Mouse (Mus musculus): Measurements from ENCODE around the gene Txnrd1. TPM values are rescaled to one million over a fixed set of nuclear protein-coding genes. Genes with fewer than 3 reads are reported as not detected.

Txnrd1 gene
- polyA plus RNA-seq, 1 experiment from 2014 or later: 163 TPM

DNA sequence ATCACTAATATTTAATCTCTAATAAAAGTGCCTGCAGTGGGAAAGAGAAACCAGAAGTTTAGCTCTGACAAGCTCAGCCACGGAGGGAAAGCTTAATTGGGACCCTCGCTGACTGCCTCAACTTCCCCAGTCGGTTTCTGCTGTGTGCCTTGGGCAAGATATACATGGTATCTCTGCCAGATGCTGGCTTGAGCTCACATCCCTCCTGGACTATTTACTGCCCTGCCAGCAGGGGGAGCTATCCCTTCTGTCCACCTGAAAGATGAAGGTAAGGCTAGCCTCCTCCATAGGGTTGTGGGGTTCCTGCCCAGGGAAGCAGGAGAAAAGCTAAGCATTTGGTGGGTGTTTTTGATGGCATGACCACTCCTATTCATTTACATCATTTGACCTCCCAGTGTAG, 76.4 kb downstream of the Txnrd1 start:
- H3K4me1 ChIP-seq (ENCODE audit: insufficient read depth): no peaks in the 10 kb centered on the region
- peak; percentile 66 for TF ChIP-seq CTCF (IDR thresholded peaks at IDR 0.05; ENCODE audit: low read depth)
- ATAC-seq (ENCODE audit: insufficient read depth) (no peak), DNase-seq (no peak)
- no peaks in the 10 kb centered on the region for H3K27me3 ChIP-seq (ENCODE audit: insufficient read depth, low read length)
- H3K4me2 ChIP-seq: no peak overlapping the region
- WGBS: 72% methylated on average over 3 of the region's 3 CpGs
- H3K9ac ChIP-seq: no peak overlapping the region
- no peaks in the 10 kb centered on the region for H3K36me3 ChIP-seq (ENCODE audit: insufficient read depth)
- H3K4me3 ChIP-seq (ENCODE audit: low read depth, low read length): no peak overlapping the region
- no peaks in the 10 kb centered on the region for H3K9me3 ChIP-seq (ENCODE audit: low read depth, low read length)
- H3K27ac ChIP-seq (ENCODE audit: low read depth): no peak overlapping the region

DNA sequence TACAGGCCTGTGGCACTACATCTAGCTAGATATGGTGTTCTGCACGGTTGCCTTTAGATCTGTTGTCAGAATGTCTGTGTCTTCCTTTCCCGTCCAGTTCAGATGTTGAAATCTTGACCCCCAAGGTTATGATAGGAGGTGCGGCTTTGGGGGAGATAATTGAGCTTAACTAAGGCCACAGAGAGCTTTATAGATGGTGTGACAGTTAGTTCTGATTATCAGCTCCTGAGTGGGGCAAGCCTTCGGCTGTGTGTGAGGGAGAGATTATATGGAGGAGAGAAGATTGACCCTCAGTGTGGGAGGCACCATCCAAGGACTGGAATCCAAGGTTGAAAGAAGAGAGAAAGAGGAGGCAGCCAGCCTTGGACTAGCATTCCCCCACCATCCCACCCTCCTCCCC, 79.5 kb downstream of the Txnrd1 start:
- H3K36me3 ChIP-seq (ENCODE audit: insufficient read depth): no peaks in the 10 kb centered on the region
- no peaks in the 10 kb centered on the region for H3K27me3 ChIP-seq (ENCODE audit: insufficient read depth, low read length)
- H3K4me3 ChIP-seq (ENCODE audit: low read depth, low read length): no peak overlapping the region
- no peaks in the 10 kb centered on the region for H3K9me3 ChIP-seq (ENCODE audit: low read depth, low read length)
- TF ChIP-seq CTCF (IDR thresholded peaks at IDR 0.05; ENCODE audit: low read depth): no peak
- DNase-seq: no peak
- no peak overlapping the region for H3K9ac ChIP-seq
- no peak overlapping the region for H3K4me2 ChIP-seq
- H3K4me1 ChIP-seq (ENCODE audit: insufficient read depth): no peaks in the 10 kb centered on the region
- no peak overlapping the region for H3K27ac ChIP-seq (ENCODE audit: low read depth)
- ATAC-seq (ENCODE audit: insufficient read depth): no peak
- 51% methylated on average over 4 of the region's 4 CpGs for WGBS

DNA sequence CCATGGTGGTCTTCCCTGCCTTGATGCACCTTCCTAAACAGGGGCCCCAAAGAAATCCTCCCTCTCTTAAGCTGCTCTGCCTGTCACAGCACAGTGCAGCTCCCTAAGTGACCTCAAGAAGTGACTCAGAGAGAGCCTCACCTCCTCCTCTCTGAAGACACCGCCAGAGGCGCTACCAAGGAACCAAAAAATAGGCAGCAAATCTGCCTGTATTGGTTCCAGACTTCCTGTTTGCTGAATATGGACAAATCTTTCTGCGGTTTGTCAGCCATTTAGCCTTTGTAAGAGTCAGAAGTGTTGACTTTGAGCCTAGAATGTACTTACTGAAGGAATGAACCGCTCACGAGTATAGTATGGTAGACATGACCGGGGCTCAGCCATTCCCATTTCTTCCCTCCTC, 80.0 kb downstream of the Txnrd1 start:
- Histone ChIP-seq H3K4me3 (ENCODE audit: low read depth, low read length) (no peak overlapping the region), H3K9me3 (ENCODE audit: low read depth, low read length) (no peaks in the 10 kb centered on the region), H3K27ac (ENCODE audit: low read depth) (no peak overlapping the region), H3K4me1 (ENCODE audit: insufficient read depth) (no peaks in the 10 kb centered on the region), H3K27me3 (ENCODE audit: insufficient read depth, low read length) (no peaks in the 10 kb centered on the region), H3K36me3 (ENCODE audit: insufficient read depth) (no peaks in the 10 kb centered on the region), H3K4me2 (no peak overlapping the region), H3K9ac (no peak overlapping the region)
- DNase-seq (no peak), ATAC-seq (ENCODE audit: insufficient read depth) (no peak)
- no peak for TF ChIP-seq CTCF (IDR thresholded peaks at IDR 0.05; ENCODE audit: low read depth)
- WGBS: 69% methylated on average over 6 of the region's 6 CpGs

DNA sequence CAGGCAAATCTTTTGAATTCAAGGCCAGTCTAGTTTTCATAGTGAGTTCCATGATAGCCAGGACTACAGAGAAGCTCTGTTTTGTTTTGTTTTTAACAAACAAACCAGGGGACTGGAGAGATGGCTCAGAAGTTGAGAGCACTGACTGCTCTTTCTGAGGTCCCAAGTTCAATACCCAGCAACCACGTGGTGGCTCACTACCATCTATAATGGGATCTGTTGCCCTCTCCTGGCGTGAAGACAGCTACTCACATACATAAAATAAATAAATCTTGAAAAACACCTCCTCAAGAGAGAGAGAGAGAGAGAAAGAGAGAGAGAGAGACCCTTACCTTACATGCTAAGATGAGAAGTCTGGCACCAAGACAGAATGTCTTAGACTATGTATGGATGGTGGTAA, 84.9 kb downstream of the Txnrd1 start:
- H3K4me3 ChIP-seq (ENCODE audit: low read depth, low read length): no peak overlapping the region

DNA sequence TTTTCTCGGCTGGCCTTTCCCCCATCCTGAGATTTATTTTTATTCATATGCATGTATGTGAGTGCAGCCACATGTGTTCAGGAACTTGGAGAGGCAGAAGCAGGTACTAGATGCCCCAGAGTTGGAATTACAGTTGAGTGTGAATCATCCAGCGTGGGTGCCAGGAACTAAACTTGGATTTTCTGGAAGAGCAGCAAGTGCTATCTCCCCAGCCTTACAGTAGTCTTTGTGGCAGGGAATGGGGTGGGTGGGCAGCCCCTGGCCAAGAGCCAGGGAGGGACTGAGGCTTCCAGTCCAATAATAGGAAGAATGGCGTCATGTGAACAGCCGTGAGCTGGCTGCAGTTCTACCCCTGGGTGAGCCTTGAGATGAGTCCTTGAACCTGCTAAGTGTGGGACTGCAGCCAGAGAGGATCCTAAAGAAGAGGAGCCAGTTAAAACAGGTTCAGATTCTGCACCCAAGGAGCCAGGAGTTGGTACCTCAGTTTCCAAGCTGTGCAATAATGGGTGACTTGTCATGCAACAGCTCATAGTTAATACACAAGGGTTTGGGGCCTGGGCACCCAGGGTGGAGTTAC, 85.7 kb downstream of the Txnrd1 start:
- TF ChIP-seq CTCF (IDR thresholded peaks at IDR 0.05; ENCODE audit: low read depth): no peak
- no peaks in the 10 kb centered on the region for H3K27me3 ChIP-seq (ENCODE audit: insufficient read depth, low read length)
- ATAC-seq (ENCODE audit: insufficient read depth): no peak
- H3K9me3 ChIP-seq (ENCODE audit: low read depth, low read length): no peaks in the 10 kb centered on the region
- WGBS: 76% methylated on average over 4 of the region's 4 CpGs
- H3K27ac ChIP-seq (ENCODE audit: low read depth): no peak overlapping the region
- H3K4me2 ChIP-seq: no peak overlapping the region
- H3K4me3 ChIP-seq (ENCODE audit: low read depth, low read length): no peak overlapping the region
- no peak for DNase-seq
- no peaks in the 10 kb centered on the region for H3K4me1 ChIP-seq (ENCODE audit: insufficient read depth)
- no peaks in the 10 kb centered on the region for H3K36me3 ChIP-seq (ENCODE audit: insufficient read depth)
- H3K9ac ChIP-seq: no peak overlapping the region

More for the DNA sequence above, 84.9 kb downstream of the Txnrd1 start:
- Histone ChIP-seq H3K4me1 (ENCODE audit: insufficient read depth) (no peaks in the 10 kb centered on the region), H3K4me2 (no peak overlapping the region), H3K27ac (ENCODE audit: low read depth) (no peak overlapping the region), H3K36me3 (ENCODE audit: insufficient read depth) (no peaks in the 10 kb centered on the region), H3K27me3 (ENCODE audit: insufficient read depth, low read length) (no peaks in the 10 kb centered on the region), H3K9ac (no peak overlapping the region), H3K9me3 (ENCODE audit: low read depth, low read length) (no peaks in the 10 kb centered on the region)
- TF ChIP-seq CTCF (IDR thresholded peaks at IDR 0.05; ENCODE audit: low read depth): no peak
- DNase-seq (no peak), ATAC-seq (ENCODE audit: insufficient read depth) (no peak)
- 50% methylated on average over 2 of the region's 2 CpGs for WGBS

DNA sequence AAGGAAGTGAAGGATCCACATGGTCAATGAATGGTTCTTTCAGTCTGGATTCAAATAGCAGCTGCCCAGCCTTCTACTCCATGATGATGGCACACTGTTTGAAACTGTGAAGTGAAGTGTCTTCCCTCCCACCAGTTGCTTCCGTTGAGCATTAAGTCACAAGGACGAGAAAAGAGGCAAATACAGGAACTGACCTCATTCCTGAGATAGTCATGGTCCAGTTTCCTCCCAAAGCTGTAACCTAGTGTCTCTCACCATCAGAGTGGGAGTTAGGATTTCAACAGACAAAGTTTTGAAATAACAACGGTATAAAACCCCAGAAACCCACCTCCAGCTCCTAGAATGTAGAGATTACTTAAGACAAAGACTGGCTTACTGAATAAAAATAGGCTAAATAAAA, 89.8 kb downstream of the Txnrd1 start:
- H3K9me3 ChIP-seq (ENCODE audit: low read depth, low read length): no peaks in the 10 kb centered on the region
- no peak overlapping the region for H3K9ac ChIP-seq
- no peak overlapping the region for H3K4me3 ChIP-seq (ENCODE audit: low read depth, low read length)
- no peak overlapping the region for H3K4me2 ChIP-seq
- no peak overlapping the region for H3K27ac ChIP-seq (ENCODE audit: low read depth)
- no peaks in the 10 kb centered on the region for H3K27me3 ChIP-seq (ENCODE audit: insufficient read depth, low read length)
- TF ChIP-seq CTCF (IDR thresholded peaks at IDR 0.05; ENCODE audit: low read depth): no peak
- DNase-seq (no peak), ATAC-seq (ENCODE audit: insufficient read depth) (no peak)
- no peaks in the 10 kb centered on the region for H3K4me1 ChIP-seq (ENCODE audit: insufficient read depth)
- no peaks in the 10 kb centered on the region for H3K36me3 ChIP-seq (ENCODE audit: insufficient read depth)
- 62% methylated on average over 3 of the region's 3 CpGs for WGBS

DNA sequence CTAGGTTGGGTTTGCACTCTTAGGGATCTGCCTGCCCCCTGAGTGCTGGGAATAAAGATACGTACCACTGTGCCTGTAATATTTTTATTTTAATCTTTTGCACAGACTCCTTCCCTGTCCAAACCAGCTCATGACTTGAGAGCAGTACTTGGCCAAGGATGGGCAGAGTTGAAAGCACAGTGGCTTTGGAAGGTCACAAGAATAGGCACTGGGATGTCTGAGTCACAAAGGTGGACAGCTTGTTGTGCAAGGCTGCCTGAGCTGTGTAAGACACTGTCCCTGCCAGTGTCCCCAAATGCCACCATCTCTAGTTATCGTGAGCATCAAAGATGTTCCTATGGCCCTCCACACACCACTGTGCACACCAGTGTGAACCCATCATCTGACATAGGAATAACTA, 91.0 kb downstream of the Txnrd1 start:
- Histone ChIP-seq H3K36me3 (ENCODE audit: insufficient read depth) (no peaks in the 10 kb centered on the region), H3K27me3 (ENCODE audit: insufficient read depth, low read length) (no peaks in the 10 kb centered on the region), H3K9ac (no peak overlapping the region), H3K4me3 (ENCODE audit: low read depth, low read length) (no peak overlapping the region), H3K4me1 (ENCODE audit: insufficient read depth) (no peaks in the 10 kb centered on the region), H3K9me3 (ENCODE audit: low read depth, low read length) (no peaks in the 10 kb centered on the region), H3K4me2 (no peak overlapping the region), H3K27ac (ENCODE audit: low read depth) (no peak overlapping the region)
- ATAC-seq (ENCODE audit: insufficient read depth) (no peak), DNase-seq (no peak)
- 93% methylated on average over 2 of the region's 2 CpGs for WGBS
- TF ChIP-seq CTCF (IDR thresholded peaks at IDR 0.05; ENCODE audit: low read depth): no peak

DNA sequence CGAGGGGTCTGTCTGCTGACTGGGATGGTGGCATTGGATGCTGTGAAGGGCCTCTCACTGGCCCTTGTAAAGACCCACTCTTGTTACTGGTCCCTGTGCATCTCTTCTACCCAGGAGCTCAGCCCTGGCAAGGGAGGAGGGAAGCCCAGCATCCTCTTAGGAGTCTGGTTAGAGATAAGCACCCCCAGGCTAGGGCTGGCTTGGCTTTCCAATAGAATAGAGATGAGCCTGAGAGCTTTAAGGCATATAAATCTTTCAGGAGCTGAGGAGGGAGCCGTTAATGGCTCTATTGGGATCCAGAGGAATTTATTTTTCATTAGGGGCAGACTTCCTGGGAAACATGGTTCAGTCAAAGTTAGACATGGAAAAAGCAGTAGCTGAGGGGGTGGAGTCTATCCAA, 91.9 kb downstream of the Txnrd1 start:
- DNase-seq: no peak
- no peak for ATAC-seq (ENCODE audit: insufficient read depth)
- 80% methylated on average over 2 of the region's 2 CpGs for WGBS

More for the DNA sequence above, 91.9 kb downstream of the Txnrd1 start:
- Histone ChIP-seq H3K4me3 (ENCODE audit: low read depth, low read length) (no peak overlapping the region), H3K36me3 (ENCODE audit: insufficient read depth) (no peaks in the 10 kb centered on the region), H3K4me2 (no peak overlapping the region), H3K9ac (no peak overlapping the region), H3K27me3 (ENCODE audit: insufficient read depth, low read length) (no peaks in the 10 kb centered on the region), H3K27ac (ENCODE audit: low read depth) (no peak overlapping the region), H3K4me1 (ENCODE audit: insufficient read depth) (no peaks in the 10 kb centered on the region), H3K9me3 (ENCODE audit: low read depth, low read length) (no peaks in the 10 kb centered on the region)
- no peak for TF ChIP-seq CTCF (IDR thresholded peaks at IDR 0.05; ENCODE audit: low read depth)

All from lung, embryonic 14.5 days (tissue).